Mouse (Mus musculus) small intestine, adult 2 months (tissue): ENCODE measurements around the gene Guca2a.

Experiments
- CTCF ChIP-seq: fragments of 200-500 bp; IDR thresholded peaks from 2 replicates; pipeline ENCODE4 v1.5.1; 2012; ENCODE audit warnings: low read depth, mild to moderate bottlenecking, control low read depth, inconsistent platforms, low read length, moderate library complexity, mixed read lengths; ENCODE audit not compliant: insufficient replicate concordance, insufficient read length; ENCODE audit errors: extremely low read depth
- POLR2A ChIP-seq: fragments of 200-500 bp; IDR thresholded peaks from 2 replicates; pipeline ENCODE4 v1.6.1; 2012; ENCODE audit warnings: low read depth, mild to moderate bottlenecking, control low read depth, inconsistent platforms, low read length, moderate library complexity

DNA sequence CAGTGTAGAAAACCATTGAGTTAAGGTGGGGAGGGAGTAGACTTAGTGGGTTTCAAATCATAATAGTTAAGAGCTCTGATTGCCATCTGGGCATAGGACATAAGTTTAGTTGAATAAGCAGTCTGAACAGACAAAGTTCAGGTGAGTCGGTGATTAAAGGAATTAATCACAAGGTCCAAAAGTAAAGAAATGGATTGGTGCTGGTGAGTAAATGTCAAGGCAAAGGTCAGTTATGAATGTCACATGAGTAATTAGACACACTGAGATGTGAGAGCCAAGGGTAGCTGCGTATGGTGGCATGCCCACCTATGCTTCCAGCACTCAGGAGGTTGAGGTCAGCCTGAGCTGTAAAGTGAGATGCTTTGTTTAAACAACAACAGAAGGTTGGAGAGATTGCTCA lies 48.1 kb upstream of the Guca2a start:
- TF ChIP-seq CTCF (no peak), POLR2A (no peak)
